Mouse (Mus musculus) MEL (cell line): ENCODE data around the gene Pcx.

Experiments used
- BHLHE40 ChIP-seq: IDR thresholded peaks from 2 replicates; pipeline ENCODE4 v1.6.1; 2012; ENCODE audit warnings: low read depth, mild to moderate bottlenecking, inconsistent platforms, low read length, improper control_type of control experiment, borderline replicate concordance
- MXI1 ChIP-seq: IDR thresholded peaks from 2 replicates; pipeline ENCODE4 v1.6.1; 2011; ENCODE audit warnings: mild to moderate bottlenecking, low read depth, low read length, improper control_type of control experiment
- SIN3A ChIP-seq: IDR thresholded peaks from 2 replicates; pipeline ENCODE4 v1.6.1; 2012; ENCODE audit warnings: low read length, improper control_type of control experiment, inconsistent platforms

DNA sequence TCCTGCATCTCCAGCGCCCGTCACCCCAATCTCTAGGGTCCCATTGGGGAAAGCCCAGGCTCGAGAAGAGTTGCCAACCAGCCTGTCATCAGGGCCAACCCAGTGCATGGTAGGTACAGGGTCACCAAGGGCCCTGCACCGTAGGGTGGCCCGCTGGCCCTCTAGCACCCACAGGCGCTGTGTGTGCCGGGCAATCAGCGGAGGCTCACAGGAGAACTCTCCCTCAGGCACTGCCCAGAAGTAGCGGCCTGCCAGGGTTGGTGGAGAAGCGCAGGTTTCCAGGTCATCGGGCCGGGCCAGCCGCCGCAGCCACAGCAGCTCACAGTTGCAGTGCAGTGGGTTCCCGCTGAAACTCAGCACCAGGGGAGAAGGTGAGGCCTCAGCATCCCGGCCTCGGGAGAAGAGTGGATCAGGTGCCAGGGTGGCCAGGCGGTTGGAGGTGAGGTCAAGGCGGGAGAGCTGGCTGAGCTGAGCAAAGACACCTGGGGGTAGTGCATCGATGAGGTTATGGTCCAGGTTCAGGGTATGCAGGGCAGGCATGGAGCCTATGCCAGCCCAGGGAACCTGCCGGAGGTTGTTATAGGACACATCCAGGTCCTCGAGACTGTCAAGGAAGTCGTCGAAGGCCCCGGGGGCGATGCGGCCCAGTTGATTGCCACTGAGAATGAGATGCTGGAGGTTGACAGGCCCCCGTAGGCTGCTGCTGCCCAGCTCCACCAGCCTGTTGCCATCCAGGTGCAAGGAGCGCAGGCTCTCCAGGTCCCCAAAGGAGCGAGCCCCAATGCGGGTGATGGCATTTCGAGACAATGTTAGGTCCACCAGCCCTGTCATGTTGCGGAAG lies 103.4 kb downstream of the Pcx start:
- TF ChIP-seq SIN3A (no peak), BHLHE40 (no peak), MXI1 (no peak)
